Mouse (Mus musculus) ES-E14 (cell line): ENCODE results near the gene Dhcr24.

Experiments
- CHD2 ChIP-seq: IDR thresholded peaks from 2 replicates; pipeline ENCODE4 v1.6.1; 2014; ENCODE audit warnings: mild to moderate bottlenecking, low read depth, low read length, inconsistent platforms
- MAFK ChIP-seq: IDR thresholded peaks from 2 replicates; pipeline ENCODE4 v1.6.1; 2014; ENCODE audit warnings: mild to moderate bottlenecking, low read depth, low read length, inconsistent platforms; ENCODE audit not compliant: insufficient read depth
- ZNF384 ChIP-seq: IDR thresholded peaks from 2 replicates; pipeline ENCODE4 v1.6.1; 2012; ENCODE audit warnings: low read depth, low read length, inconsistent platforms

GRCm38 (mm10) chr4:106622030-106622493, 61.2 kb downstream of the Dhcr24 start, which contains the start of gene Ttc22:
- TF ChIP-seq CHD2, result no peak
- TF ChIP-seq ZNF384, result no peak
- TF ChIP-seq MAFK, result no peak
